Mouse (Mus musculus) left cerebral cortex, adult 11 months (tissue): Measurements from ENCODE around the gene Tifa.

Source experiments
- DNase-seq: peaks from one replicate; pipeline ENCODE4 v3.0.0; 2022; ENCODE audit warnings: low spot score

Gene Tifa

DNA sequence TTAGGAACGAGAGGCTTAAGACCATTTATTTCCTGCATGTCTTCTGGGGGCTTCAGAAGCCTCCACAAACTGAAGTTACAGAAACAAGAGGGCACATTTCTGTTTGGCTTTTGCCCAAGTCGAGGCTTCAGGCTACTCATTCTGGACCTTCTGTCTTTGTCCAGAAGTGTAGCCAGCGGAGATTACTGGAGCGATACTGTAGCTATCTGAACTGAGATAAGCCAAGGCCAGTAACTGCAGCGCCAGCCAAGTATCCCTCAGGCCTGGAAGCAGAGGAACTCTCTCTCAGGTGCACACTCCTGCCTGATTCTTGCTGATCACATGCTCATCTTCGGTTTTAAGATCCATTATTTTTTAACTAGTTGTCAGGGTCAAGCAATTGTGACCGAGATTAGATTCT, 1.6 kb upstream of the Tifa start:
- DNase-seq: no peak

DNA sequence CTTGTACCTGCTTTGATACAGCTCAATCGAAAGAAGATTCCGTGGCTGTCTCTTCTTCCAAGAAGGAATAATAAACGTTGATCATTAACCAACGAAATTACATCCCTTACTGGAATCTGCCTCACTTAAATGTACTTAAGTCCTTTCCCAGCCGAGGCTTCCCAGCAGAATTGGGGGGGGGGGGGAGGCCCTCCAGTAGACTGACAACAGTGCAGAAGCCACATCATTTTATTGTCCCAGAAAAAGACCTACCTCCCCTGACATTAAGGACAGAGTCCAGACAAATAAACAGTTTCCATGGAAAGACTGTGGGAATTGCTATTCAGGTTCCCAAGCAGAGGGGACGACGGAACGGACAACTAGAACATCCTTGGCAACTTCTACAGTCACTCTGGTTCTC, 686 bp upstream of the Tifa start:
- DNase-seq: no peak

- no peak for DNase-seq
These were observed 840 bp downstream of the Tifa start for GRCm38 (mm10) chr3:127790234-127791055.

- no peak for DNase-seq
These were observed 1.5 kb downstream of the Tifa start for GRCm38 (mm10) chr3:127791056-127791483.

GRCm38 (mm10) chr3:127791595-127792561, 2.3 kb downstream of the Tifa start:
- no peak for DNase-seq

GRCm38 (mm10) chr3:127793022-127793421, 3.4 kb downstream of the Tifa start:
- no peak for DNase-seq

DNA sequence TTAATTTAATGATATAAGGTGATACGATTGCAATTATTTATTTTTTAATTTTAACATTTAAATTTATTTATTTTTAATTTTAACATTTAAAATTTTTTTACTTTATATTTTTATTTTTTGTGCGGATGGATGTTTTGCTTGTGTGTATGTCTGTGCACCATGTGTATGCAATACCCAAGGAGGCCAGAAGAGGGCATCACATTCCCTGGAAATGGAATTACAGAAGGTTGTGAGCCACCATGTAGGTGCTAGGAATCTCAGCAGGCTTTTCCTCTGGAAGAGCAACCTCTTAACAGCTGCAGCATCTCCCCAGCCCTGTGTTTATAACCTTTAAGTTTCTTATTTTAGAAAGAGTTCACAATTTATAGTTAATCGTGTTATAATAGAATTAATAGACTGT, 6.2 kb downstream of the Tifa start:
- DNase-seq: no peak

DNA sequence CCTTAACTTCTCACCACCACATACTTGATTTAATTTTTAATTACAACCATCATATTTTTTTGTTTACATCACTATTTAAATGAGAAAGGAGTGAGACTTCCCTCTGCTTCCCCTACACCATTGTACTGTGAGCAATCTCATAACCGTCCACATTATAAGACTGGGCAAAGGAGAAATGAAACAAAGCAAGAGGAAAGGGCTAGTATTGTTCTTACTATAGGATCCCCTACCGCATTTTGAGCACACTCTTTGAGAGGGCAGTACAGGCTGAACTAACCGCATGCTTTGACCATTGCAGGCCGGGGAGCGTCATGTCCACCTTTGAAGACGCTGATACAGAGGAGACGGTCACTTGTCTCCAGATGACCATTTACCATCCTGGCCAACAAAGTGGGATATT, 6.7 kb downstream of the Tifa start:
- no peak for DNase-seq

DNA sequence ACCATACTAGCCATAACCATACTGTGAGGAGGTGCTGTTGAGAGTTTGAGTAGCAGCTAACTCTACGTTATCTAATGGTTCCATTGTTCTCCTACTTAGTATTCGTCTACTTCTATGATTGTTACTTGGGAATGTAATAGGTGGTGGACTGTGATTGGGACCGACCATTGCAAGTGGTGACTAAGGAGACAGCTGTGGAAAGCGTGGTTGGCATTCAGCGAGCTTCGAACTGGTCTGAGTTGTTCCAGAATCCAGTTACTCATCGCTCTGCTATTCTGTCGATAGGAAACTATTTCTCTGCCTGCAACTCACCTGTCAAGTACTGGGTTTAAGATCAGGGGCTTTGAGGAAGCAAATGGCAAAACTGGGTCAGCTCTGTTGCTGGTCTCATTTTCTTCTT, 11.6 kb downstream of the Tifa start:
- no peak for DNase-seq

- no peak for DNase-seq
These were observed 13.2 kb downstream of the Tifa start for GRCm38 (mm10) chr3:127802814-127803213.

GRCm38 (mm10) chr3:127804439-127804838, 14.8 kb downstream of the Tifa start:
- DNase-seq: no peak

DNA sequence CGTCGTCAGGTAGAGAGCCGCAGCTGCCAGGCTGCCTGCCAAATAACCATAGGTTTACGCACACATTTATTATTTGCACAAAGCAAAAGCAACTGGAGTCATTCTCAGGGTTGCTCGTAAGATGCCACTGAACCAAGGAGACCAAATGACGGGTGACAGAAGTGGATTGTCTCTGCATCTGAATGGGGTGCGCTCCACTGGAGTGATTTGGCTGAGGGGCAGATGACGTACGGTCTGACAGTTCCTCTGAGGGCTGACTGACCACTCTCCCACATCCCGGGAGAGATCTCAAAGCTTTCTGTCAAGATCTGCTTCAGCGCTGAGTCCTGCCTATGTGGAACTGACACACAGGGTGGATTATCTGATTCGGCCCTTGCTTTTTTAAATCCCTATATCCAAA, 15.5 kb downstream of the Tifa start:
- DNase-seq: no peak

DNA sequence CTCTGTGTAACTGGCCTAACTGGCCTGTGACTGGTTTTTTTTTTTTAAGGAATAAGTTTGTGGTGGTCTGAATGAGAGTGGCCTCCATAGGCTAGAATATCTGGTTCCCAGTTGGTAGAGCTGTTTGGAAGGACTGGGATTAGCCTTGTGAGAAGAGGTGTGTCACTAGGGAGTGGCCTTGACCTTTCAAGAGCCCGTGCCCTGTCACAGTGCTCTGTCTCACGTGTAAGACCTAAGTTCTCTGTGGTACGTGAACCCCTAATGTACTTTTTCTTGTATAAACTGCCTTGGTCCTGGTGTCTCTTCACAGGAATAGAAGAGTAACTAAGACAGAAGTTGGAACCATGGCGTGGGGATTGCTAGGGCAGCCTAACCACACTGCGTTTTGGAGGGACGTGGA, 16.4 kb downstream of the Tifa start:
- no peak for DNase-seq

GRCm38 (mm10) chr3:127807846-127808245, 18.2 kb downstream of the Tifa start:
- DNase-seq: no peak

GRCm38 (mm10) chr3:127809103-127809502, 19.5 kb downstream of the Tifa start:
- DNase-seq: no peak

DNA sequence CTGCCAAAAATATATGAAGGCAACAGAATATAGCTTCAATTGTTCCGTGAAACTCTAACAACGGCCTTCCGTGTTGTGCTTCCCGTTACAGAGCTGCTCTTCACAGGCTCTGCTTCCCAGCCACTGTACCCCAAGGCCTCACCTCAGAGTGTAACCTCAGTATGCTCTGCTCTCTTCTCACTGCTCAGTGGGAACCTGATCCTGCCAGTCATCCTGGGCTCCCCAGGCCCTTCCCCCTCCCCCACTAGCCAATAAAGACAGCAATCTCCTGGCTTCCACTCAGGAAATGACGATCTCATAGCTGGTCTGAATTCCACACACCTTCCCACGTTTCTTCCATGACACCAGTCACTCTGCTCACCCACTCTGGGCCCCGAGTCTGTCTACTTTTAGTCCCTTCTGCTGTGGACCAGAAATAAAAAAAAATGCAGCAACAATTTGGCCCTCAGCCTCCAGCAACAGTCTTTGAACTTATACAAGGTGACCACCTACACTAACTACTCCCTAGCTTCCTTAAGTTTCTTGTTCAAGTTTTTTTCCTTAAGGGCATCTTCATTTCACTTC, 27.6 kb downstream of the Tifa start:
- no peak for DNase-seq

DNA sequence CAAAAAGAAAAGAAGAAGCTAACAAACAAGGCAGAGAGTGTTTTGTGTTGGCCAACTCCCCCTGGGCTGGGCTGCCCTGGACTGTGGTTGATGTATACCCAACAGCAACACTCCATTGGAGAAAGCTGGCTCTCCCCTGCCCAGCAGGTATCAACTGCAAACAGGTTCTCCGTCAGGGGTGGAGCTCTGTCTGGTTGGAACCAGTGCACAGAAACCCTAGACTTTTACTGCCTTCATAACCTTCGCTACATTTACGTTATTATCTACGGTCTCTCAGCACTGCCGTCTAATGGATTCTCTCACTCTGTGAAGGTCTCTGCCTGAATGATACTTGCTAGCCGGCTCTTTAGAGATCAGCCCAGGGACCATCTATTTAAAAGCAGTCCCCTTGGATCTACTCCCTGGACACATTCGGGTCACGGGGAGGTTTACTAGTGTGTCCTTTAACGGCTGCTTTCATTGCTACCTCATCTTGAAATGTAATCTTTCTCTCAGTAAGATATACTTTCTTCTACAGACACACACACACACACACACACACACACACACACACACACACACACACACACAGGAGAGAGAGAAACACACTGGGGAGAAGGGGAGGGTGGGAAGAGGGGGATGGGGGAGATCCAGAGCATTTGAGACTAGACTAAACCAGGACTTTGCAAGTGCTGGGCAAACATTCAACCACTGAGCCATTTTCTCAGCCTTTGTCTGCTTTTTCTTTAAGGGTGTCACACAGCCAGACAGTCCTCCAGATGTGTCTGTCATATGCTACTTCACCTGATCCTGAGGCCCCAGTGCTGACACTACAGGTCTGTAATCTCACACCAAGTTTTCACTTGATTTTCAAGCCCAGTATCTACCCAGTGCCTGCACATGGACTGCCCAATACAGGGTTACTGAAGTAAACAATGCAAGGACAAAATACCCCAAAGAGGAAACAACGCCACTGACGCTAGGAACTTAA, 29.4 kb downstream of the Tifa start:
- no peak for DNase-seq

- DNase-seq: no peak
These were observed 30.8 kb downstream of the Tifa start for GRCm38 (mm10) chr3:127820400-127820799.

- DNase-seq: no peak
These were observed 31.6 kb downstream of the Tifa start for GRCm38 (mm10) chr3:127821209-127821608.

DNA sequence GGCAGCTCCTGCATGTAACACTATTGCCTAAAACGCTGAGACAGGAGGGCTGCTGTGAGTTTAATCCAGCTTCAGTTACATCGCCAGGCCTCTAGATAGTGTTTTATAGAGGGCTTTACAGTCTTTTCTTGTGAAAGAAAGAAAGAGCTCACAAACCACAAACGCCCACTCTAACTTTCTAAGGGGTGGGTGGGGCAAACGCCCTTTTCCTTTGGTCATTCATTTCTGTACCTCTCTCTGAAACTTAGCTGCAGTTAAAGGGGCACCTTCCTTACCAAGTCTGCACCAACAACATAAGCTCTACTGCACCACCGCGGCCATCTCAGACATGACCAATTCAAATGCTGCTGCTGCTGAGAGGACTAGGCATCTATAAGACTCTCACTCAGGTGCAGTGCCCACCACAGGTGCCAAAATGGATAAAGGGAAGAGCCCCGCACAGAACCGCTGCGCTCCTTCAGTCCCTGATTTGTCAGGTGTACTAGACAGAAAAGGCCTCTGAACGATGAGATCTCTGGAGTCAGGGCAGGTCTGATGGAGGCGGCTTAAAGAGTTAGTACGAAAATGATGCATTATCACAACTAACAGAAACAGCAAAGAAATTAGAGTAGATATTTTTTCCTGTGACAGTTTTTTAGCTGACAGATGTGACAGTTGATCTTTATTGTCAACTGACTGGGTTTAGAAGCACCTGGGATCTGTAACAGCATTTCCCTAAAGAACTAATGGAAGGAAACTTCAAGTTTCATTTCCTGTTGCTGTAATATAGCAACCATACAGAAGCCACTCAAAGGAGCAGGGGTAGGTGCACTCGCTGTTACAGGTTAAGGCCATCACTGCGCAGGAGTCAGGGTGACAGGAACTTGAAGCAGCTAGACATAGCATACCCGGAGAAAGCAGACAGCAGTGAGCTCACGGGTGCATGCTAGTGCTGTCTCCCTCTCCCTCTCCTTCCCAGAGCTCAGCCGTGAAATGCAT, 34.6 kb downstream of the Tifa start:
- DNase-seq: no peak
